Mouse (Mus musculus) limb, embryonic 14.5 days (tissue): ENCODE results near the gene Nsmce4a. TPM values are rescaled to one million over a fixed set of nuclear protein-coding genes. Genes with fewer than 3 reads are reported as not detected.
A peak's percentile ranks its signal among the peaks of the same experiment; 100 is the strongest.

Experiments
- ATAC-seq: fragments of 200-750 bp; cut with Nextera tagmentation; 2 replicates; pipeline ENCODE4 v1.8.0; 2017; ENCODE audit warnings: low read depth, moderate number of reproducible peaks, moderate TSS enrichment; ENCODE audit not compliant: low FRiP score
- DNase-seq: peaks from one replicate; pipeline ENCODE4 v3.0.0-alpha.2; 2015; ENCODE audit warnings: low spot score
- H3K27ac ChIP-seq: fragments of 300-500 bp; sonication (generic); replicated peaks from 2 replicates; pipeline ENCODE4 v1.5.1; 2014; ENCODE audit warnings: low read depth, mild to moderate bottlenecking, low read length, moderate library complexity, mixed read lengths
- H3K27me3 ChIP-seq: fragments of 300-500 bp; sonication (generic); 2 replicates; pipeline ENCODE4 v1.6.1; 2014; ENCODE audit warnings: low read length, mixed read lengths; ENCODE audit not compliant: control insufficient read depth, insufficient read depth
- H3K36me3 ChIP-seq: fragments of 300-500 bp; sonication (generic); 2 replicates; pipeline ENCODE4 v1.6.1; 2014; ENCODE audit warnings: mild to moderate bottlenecking, low read length, moderate library complexity, mixed read lengths; ENCODE audit not compliant: control insufficient read depth, insufficient read depth
- H3K4me1 ChIP-seq: fragments of 300-500 bp; sonication (generic); 2 replicates; pipeline ENCODE4 v1.6.1; 2014; ENCODE audit warnings: antibody characterized with exemption, low read length, mixed read lengths; ENCODE audit not compliant: control insufficient read depth, insufficient read depth
- H3K4me2 ChIP-seq: fragments of 300-500 bp; sonication (generic); replicated peaks from 2 replicates; pipeline ENCODE4 v1.6.1; 2014; ENCODE audit warnings: low read depth, mild to moderate bottlenecking, low read length, moderate library complexity; ENCODE audit not compliant: severe bottlenecking
- H3K4me3 ChIP-seq: fragments of 300-500 bp; sonication (generic); replicated peaks from 2 replicates; pipeline ENCODE4 v1.5.1; 2014; ENCODE audit warnings: low read length
- H3K9ac ChIP-seq: fragments of 300-500 bp; sonication (generic); 2 replicates; pipeline ENCODE4 v1.6.1; 2014; ENCODE audit warnings: mild to moderate bottlenecking, low read depth, low read length, moderate library complexity; ENCODE audit not compliant: severe bottlenecking
- H3K9me3 ChIP-seq: fragments of 300-500 bp; sonication (generic); 2 replicates; pipeline ENCODE4 v1.6.1; 2016; ENCODE audit warnings: low read length; ENCODE audit not compliant: control insufficient read depth
- POLR2A ChIP-seq: fragments of 200-500 bp; IDR thresholded peaks from 2 replicates; pipeline ENCODE4 v1.8.0; 2012; ENCODE audit warnings: inconsistent platforms, mild to moderate bottlenecking, moderate library complexity, borderline replicate concordance; ENCODE audit not compliant: insufficient read depth, insufficient read length; ENCODE audit errors: extremely low read depth
- WGBS: fragments of 180-500 bp; shearing (Covaris S2); extraction: QIAGEN DNeasy Blood & Tissue Kit; methylation state at CpG from one replicate; pipeline ENCODE4 v1.1.7; 2014; 5-methylcytosine and 5-hydroxymethylcytosine counted together
- polyA plus RNA-seq, 2 experiments: library from polyadenylated mRNA; depleted of rRNA in 1 of 2; stranded (reverse) in 1 of 2; unstranded in 1 of 2; fragments of >200 nt; fragmentation: Nextera tagmentation in 1 of 2; extraction: Ambion mirVana in 1 of 2; gene quantifications; 2 replicates each; pipeline versions ENCODE4 v1.2.1 to v1.2.3; 2012 to 2014

Gene Nsmce4a
- polyA plus RNA-seq (2012; rRNA removed) (73.1 and 88.8 TPM in 2 replicates), polyA plus RNA-seq (2014; fragmentation: Nextera tagmentation; extraction: Ambion mirVana) (163 and 164 TPM in 2 replicates)

- no peak for DNase-seq
- no peak for TF ChIP-seq POLR2A
- 79% methylated on average over 8 of the region's 11 CpGs for WGBS
- H3K27me3 ChIP-seq, result no peaks in the 10 kb centered on the region
- no peak within 1 kb of the TSS for H3K4me2 ChIP-seq
- H3K36me3 ChIP-seq, result no peaks in the 10 kb centered on the region
- H3K27ac ChIP-seq, result 0 out of 2 replicates have a peak within 1 kb of the TSS, but pooled peaks have one; percentile 21
- no peak within 1 kb of the TSS for H3K4me3 ChIP-seq
- no peak for ATAC-seq
- H3K9me3 ChIP-seq, result no peaks in the 10 kb centered on the region
- peaks cover 6% of the 10 kb centered on the region for H3K4me1 ChIP-seq
- H3K9ac ChIP-seq, result no peak within 1 kb of the TSS
These were observed at the start of gene Nsmce4a for GRCm38 (mm10) chr7:130572821-130573220. Gene Nsmce4a (minus strand): TSS chr7:130573118.

- no peak for TF ChIP-seq POLR2A
- no peaks in the 10 kb centered on the region for H3K36me3 ChIP-seq
- no peak overlapping the region for H3K9ac ChIP-seq
- WGBS, result 89% methylated on average over 4 of the region's 4 CpGs
- no peaks in the 10 kb centered on the region for H3K4me1 ChIP-seq
- no peaks in the 10 kb centered on the region for H3K27me3 ChIP-seq
- ATAC-seq (no peak), DNase-seq (no peak)
- no peak overlapping the region for H3K4me2 ChIP-seq
- H3K9me3 ChIP-seq, result no peaks in the 10 kb centered on the region
- H3K4me3 ChIP-seq, result no peak overlapping the region
- H3K27ac ChIP-seq, result no peak overlapping the region
These were observed 49.4 kb upstream of the Nsmce4a start for GRCm38 (mm10) chr7:130622359-130622758.

- no peak for DNase-seq
- no peak overlapping the region for H3K4me2 ChIP-seq
- H3K36me3 ChIP-seq, result no peaks in the 10 kb centered on the region
- 62% methylated on average over 3 of the region's 3 CpGs for WGBS
- no peak for TF ChIP-seq POLR2A
- no peak overlapping the region for H3K4me3 ChIP-seq
- no peaks in the 10 kb centered on the region for H3K9me3 ChIP-seq
- H3K4me1 ChIP-seq, result no peaks in the 10 kb centered on the region
- no peak overlapping the region for H3K9ac ChIP-seq
- no peak overlapping the region for H3K27ac ChIP-seq
- H3K27me3 ChIP-seq, result no peaks in the 10 kb centered on the region
- no peak for ATAC-seq
These were observed 49.0 kb upstream of the Nsmce4a start for GRCm38 (mm10) chr7:130621953-130622352.

DNA sequence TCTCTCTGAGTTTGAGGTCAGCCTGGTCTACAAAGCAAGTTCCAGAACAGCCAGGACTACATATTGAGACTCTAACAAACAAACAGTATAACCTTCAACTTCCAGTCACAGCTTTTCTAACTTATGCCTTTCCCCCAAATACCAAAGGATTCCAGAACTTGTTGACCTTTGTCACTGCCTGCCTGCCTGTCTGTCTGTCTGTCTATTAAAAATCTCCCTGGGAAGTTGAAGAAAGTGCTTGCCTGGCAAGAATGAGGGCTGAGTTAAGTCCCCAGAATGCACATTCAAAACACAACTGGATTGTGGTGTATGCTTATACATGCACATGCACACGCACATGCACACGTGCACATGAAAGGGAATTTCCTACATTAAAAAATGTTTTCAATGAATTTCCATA is 48.1 kb upstream of the Nsmce4a start:
- Histone ChIP-seq H3K9me3 (no peaks in the 10 kb centered on the region), H3K27ac (no peak overlapping the region), H3K4me2 (no peak overlapping the region), H3K4me1 (no peaks in the 10 kb centered on the region), H3K9ac (no peak overlapping the region), H3K27me3 (no peaks in the 10 kb centered on the region), H3K36me3 (no peaks in the 10 kb centered on the region), H3K4me3 (no peak overlapping the region)
- DNase-seq (no peak), ATAC-seq (no peak)
- TF ChIP-seq POLR2A, result no peak
- 97% methylated on average over 2 of the region's 2 CpGs for WGBS

GRCm38 (mm10) chr7:130617591-130617990 is 44.7 kb upstream of the Nsmce4a start:
- Histone ChIP-seq H3K9me3 (no peaks in the 10 kb centered on the region), H3K36me3 (no peaks in the 10 kb centered on the region), H3K4me3 (no peak overlapping the region), H3K9ac (no peak overlapping the region), H3K27ac (no peak overlapping the region), H3K4me1 (no peaks in the 10 kb centered on the region), H3K4me2 (no peak overlapping the region), H3K27me3 (no peaks in the 10 kb centered on the region)
- TF ChIP-seq POLR2A, result no peak
- ATAC-seq (no peak), DNase-seq (no peak)
- 94% methylated on average over 3 of the region's 3 CpGs for WGBS

GRCm38 (mm10) chr7:130613973-130614372 is 41.1 kb upstream of the Nsmce4a start:
- no peak overlapping the region for H3K4me3 ChIP-seq
- H3K9ac ChIP-seq, result no peak overlapping the region
- H3K36me3 ChIP-seq, result no peaks in the 10 kb centered on the region
- ATAC-seq (no peak), DNase-seq (no peak)
- no peak for TF ChIP-seq POLR2A
- no peak overlapping the region for H3K27ac ChIP-seq
- H3K4me2 ChIP-seq, result no peak overlapping the region
- H3K27me3 ChIP-seq, result no peaks in the 10 kb centered on the region
- no peaks in the 10 kb centered on the region for H3K9me3 ChIP-seq
- 51% methylated on average over 4 of the region's 4 CpGs for whole genome bisulfite sequencing
- H3K4me1 ChIP-seq, result no peaks in the 10 kb centered on the region
